Mouse (Mus musculus): ENCODE measurements at regions not wholly inside any gene's neighbourhood (a gene's known extent, or its start where the extent isn't known, plus 50 kb on each side); places are given as distances from the start of the nearest gene placed in this dataset.

DNA sequence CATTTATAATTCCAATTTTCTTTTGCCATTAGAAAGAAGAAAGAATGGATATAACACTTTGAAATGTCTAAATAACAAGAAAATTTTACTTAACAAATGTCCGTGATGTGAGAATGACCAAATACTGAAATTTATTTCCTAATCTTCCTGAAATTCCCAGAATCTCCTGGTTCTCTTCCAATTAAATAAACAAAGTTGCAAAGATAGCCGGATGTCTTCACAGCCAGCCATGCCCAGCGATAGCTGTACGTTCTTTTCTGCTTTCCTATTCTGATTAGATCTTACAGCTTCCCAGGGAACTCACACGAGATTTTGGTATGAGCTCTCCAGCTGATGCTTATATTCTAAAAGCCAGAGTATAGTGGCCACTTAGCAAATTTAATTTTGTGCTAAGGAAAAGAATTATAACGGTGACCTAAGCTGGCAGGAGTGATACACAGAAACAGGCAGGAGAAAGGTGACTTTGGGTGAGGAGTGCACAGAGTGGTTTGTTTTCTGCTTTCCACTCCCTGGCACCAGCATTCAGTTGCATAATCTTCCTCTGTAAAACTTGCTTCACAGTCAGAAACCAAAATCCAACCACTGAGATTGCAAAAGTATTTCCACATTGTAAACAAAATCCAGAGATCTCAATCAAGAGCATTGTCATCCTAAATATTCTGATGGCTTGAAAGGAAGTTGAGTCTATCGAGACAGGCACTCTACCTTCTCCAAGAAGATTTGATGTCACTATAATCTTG is 74.7 kb upstream of the Foxq1 start:
- H3K4me2 ChIP-seq (replicated peaks; ENCODE audit: low read depth, low read length), result no peak overlapping the region
- H3K9ac ChIP-seq (ENCODE audit: low read depth, low read length), result no peak overlapping the region
- no peak for DNase-seq (ENCODE audit: low spot score)
- H3K4me3 ChIP-seq (ENCODE audit: low read depth, low read length), result no peak overlapping the region
- no peak overlapping the region for H3K27ac ChIP-seq (ENCODE audit: low read depth, low read length)
- H3K27me3 ChIP-seq (ENCODE audit: control insufficient read depth, insufficient read depth, low read length), result no peaks in the 10 kb centered on the region
- no peaks in the 10 kb centered on the region for H3K9me3 ChIP-seq (ENCODE audit: control insufficient read depth, low read length)
- 90% methylated on average over 7 of the region's 7 CpGs for WGBS
- H3K36me3 ChIP-seq (ENCODE audit: control insufficient read depth, insufficient read depth, low read length), result no peaks in the 10 kb centered on the region
- no peaks in the 10 kb centered on the region for H3K4me1 ChIP-seq (replicated peaks; ENCODE audit: control insufficient read depth, insufficient read depth, low read length)
- ATAC-seq (ENCODE audit: low FRiP score), result no peak

DNA sequence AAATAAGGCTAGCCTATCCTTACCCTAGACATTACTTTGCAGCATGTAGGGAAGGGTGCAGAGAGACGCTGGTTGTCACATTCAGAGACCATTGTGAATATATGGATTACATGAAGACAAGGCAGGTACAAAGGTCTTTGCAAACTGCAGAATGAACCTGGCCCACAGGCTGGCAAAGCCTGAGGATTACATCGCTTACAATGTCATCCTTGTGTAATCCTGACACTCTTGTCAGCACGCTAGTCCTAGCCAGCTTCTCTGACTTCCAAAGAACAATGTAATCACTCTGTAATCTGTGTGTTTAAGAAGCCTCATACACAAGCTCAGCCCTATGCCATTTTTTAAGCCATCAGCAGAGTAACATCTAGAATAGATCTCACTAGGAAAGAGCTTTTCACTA is 69.6 kb upstream of the Foxq1 start:
- DNase-seq (ENCODE audit: low spot score), result no peak
- H3K27me3 ChIP-seq (ENCODE audit: control insufficient read depth, insufficient read depth, low read length), result no peaks in the 10 kb centered on the region
- no peak for ATAC-seq (ENCODE audit: low FRiP score)
- 86% methylated on average over 3 of the region's 3 CpGs for WGBS
- H3K4me2 ChIP-seq (replicated peaks; ENCODE audit: low read depth, low read length), result no peak overlapping the region
- H3K9me3 ChIP-seq (ENCODE audit: control insufficient read depth, low read length), result no peaks in the 10 kb centered on the region
- H3K9ac ChIP-seq (ENCODE audit: low read depth, low read length), result no peak overlapping the region
- no peak overlapping the region for H3K27ac ChIP-seq (ENCODE audit: low read depth, low read length)
- H3K36me3 ChIP-seq (ENCODE audit: control insufficient read depth, insufficient read depth, low read length), result no peaks in the 10 kb centered on the region
- no peak overlapping the region for H3K4me3 ChIP-seq (ENCODE audit: low read depth, low read length)
- no peaks in the 10 kb centered on the region for H3K4me1 ChIP-seq (replicated peaks; ENCODE audit: control insufficient read depth, insufficient read depth, low read length)

DNA sequence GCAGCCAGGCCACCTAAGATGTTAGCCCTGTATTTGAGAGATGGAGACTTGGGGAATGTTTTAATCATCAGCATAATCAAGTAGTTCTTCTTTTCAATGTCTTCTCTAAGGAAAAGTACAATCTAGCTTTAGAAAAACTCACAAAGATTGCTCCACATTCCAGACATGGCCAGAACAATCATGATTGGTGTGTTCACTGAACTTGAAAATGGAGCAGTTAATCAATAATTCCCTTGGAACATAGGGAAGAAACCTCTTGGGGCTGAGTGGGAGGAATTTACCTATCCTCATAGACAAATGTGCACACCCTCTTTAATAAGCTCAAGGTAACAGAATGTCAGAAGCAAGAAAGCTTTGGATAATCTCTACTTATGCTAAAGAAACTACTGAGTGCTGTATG is 67.7 kb upstream of the Foxq1 start:
- DNase-seq (ENCODE audit: low spot score) (no peak), ATAC-seq (ENCODE audit: low FRiP score) (no peak)
- Histone ChIP-seq H3K4me3 (ENCODE audit: low read depth, low read length) (no peak overlapping the region), H3K36me3 (ENCODE audit: control insufficient read depth, insufficient read depth, low read length) (no peaks in the 10 kb centered on the region), H3K9ac (ENCODE audit: low read depth, low read length) (no peak overlapping the region), H3K4me2 (replicated peaks; ENCODE audit: low read depth, low read length) (no peak overlapping the region), H3K9me3 (ENCODE audit: control insufficient read depth, low read length) (no peaks in the 10 kb centered on the region), H3K4me1 (replicated peaks; ENCODE audit: control insufficient read depth, insufficient read depth, low read length) (no peaks in the 10 kb centered on the region), H3K27ac (ENCODE audit: low read depth, low read length) (no peak overlapping the region), H3K27me3 (ENCODE audit: control insufficient read depth, insufficient read depth, low read length) (no peaks in the 10 kb centered on the region)

DNA sequence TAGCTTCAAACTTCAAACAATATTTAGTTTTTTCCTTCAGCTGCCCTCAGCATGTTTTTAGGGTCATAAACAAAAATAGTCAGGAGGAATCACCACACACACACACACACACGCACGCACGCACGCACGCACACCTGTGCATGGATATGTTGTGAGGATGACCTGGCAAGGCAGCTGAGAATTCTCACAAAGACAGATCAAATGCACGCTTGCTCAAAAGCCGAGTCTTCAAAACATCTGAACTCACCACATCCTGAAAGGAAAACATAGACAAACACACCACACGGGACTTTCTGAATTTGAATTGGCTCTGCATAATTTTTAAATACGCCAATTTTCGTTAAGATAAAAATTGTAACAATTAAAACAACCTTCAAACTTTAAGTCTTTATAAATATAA is 52.7 kb upstream of the Foxq1 start:
- ATAC-seq (ENCODE audit: low FRiP score), result no peak
- 89% methylated on average over 10 of the region's 10 CpGs for WGBS
- H3K9me3 ChIP-seq (ENCODE audit: control insufficient read depth, low read length), result no peaks in the 10 kb centered on the region

DNA sequence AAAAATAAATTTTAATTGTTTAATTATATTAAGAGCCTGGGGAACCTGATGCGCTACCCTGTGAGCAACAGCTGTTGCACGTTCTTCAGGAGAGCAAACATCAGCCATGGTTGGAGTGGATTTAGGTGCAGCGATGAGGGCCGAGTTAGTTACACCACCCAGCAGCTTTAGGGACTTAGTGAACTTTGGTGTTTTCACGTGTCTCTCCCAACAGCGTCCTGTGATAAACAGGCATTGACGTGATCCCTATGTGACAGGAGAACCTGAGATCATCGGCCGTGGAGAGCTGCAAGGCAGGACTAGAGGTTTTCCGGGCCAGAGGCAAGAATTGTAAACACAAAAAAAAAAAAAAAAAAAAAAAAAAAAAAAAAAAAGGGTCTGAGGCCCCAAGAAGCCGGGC is 52.1 kb upstream of the Foxq1 start:
- no peaks in the 10 kb centered on the region for H3K9me3 ChIP-seq (ENCODE audit: control insufficient read depth, low read length)
- H3K27ac ChIP-seq (ENCODE audit: low read depth, low read length), result no peak overlapping the region
- no peak overlapping the region for H3K4me3 ChIP-seq (ENCODE audit: low read depth, low read length)
- no peak overlapping the region for H3K4me2 ChIP-seq (replicated peaks; ENCODE audit: low read depth, low read length)
- H3K27me3 ChIP-seq (ENCODE audit: control insufficient read depth, insufficient read depth, low read length), result no peaks in the 10 kb centered on the region
- no peaks in the 10 kb centered on the region for H3K36me3 ChIP-seq (ENCODE audit: control insufficient read depth, insufficient read depth, low read length)
- 89% methylated on average over 11 of the region's 11 CpGs for WGBS
- no peaks in the 10 kb centered on the region for H3K4me1 ChIP-seq (replicated peaks; ENCODE audit: control insufficient read depth, insufficient read depth, low read length)
- ATAC-seq (ENCODE audit: low FRiP score), result no peak
- no peak overlapping the region for H3K9ac ChIP-seq (ENCODE audit: low read depth, low read length)
- DNase-seq (ENCODE audit: low spot score), result no peak

More for the DNA sequence above, 52.7 kb upstream of the Foxq1 start:
- Histone ChIP-seq H3K4me3 (ENCODE audit: low read depth, low read length) (no peak overlapping the region), H3K27ac (ENCODE audit: low read depth, low read length) (no peak overlapping the region), H3K27me3 (ENCODE audit: control insufficient read depth, insufficient read depth, low read length) (no peaks in the 10 kb centered on the region), H3K36me3 (ENCODE audit: control insufficient read depth, insufficient read depth, low read length) (no peaks in the 10 kb centered on the region), H3K4me1 (replicated peaks; ENCODE audit: control insufficient read depth, insufficient read depth, low read length) (no peaks in the 10 kb centered on the region), H3K9ac (ENCODE audit: low read depth, low read length) (no peak overlapping the region), H3K4me2 (replicated peaks; ENCODE audit: low read depth, low read length) (no peak overlapping the region)
- no peak for DNase-seq (ENCODE audit: low spot score)

DNA sequence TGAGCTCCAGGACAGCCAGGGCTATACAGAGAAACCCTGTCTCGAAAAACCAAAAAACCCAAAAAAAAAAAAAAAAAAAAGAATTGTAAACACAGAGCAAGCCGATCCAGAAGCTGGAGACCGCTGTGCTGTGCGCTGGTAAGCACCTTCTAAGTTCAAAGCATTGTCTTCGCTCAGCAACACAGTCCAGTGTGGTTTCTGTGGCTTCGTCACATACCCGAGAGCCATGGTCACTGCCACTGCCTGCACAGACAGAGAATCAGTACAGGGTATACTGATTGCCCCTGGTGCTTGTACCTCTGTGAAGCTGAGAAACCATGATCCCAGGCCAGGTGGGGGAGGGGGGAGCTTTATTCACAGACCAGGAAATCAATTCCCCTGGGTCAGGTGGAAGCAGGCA is 51.6 kb upstream of the Foxq1 start:
- DNase-seq (ENCODE audit: low spot score) (peak; percentile 5), ATAC-seq (ENCODE audit: low FRiP score) (no peak)
- no peak overlapping the region for H3K9ac ChIP-seq (ENCODE audit: low read depth, low read length)
- no peak overlapping the region for H3K4me3 ChIP-seq (ENCODE audit: low read depth, low read length)
- WGBS, result 90% methylated on average over 6 of the region's 7 CpGs
- H3K27ac ChIP-seq (ENCODE audit: low read depth, low read length), result no peak overlapping the region
- H3K27me3 ChIP-seq (ENCODE audit: control insufficient read depth, insufficient read depth, low read length), result no peaks in the 10 kb centered on the region
- no peaks in the 10 kb centered on the region for H3K9me3 ChIP-seq (ENCODE audit: control insufficient read depth, low read length)
- H3K36me3 ChIP-seq (ENCODE audit: control insufficient read depth, insufficient read depth, low read length), result no peaks in the 10 kb centered on the region
- no peaks in the 10 kb centered on the region for H3K4me1 ChIP-seq (replicated peaks; ENCODE audit: control insufficient read depth, insufficient read depth, low read length)
- no peak overlapping the region for H3K4me2 ChIP-seq (replicated peaks; ENCODE audit: low read depth, low read length)

DNA sequence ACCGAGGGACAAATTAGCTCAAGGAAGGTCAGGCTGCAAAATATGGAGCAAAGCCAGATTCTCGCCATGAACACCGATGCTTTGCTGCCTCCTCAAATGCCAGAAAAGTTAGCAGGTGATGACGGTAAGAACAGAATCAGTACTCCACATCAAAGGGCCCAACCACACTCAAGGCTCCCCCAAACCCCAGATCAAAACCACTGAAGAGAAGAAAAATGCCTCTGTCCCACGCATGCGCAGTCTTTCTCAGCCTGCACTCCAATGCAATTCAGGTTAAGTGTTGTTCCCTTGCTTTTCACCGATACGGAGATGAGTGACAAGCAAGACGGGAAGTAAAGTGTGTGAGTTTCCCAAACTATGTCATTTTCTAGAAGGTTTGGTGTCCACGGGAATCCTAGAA is 50.5 kb upstream of the Foxq1 start:
- no peak overlapping the region for H3K4me2 ChIP-seq (replicated peaks; ENCODE audit: low read depth, low read length)

More for the DNA sequence above, 50.5 kb upstream of the Foxq1 start:
- Histone ChIP-seq H3K27me3 (ENCODE audit: control insufficient read depth, insufficient read depth, low read length) (no peaks in the 10 kb centered on the region), H3K9ac (ENCODE audit: low read depth, low read length) (no peak overlapping the region), H3K36me3 (ENCODE audit: control insufficient read depth, insufficient read depth, low read length) (no peaks in the 10 kb centered on the region), H3K4me3 (ENCODE audit: low read depth, low read length) (no peak overlapping the region), H3K9me3 (ENCODE audit: control insufficient read depth, low read length) (no peaks in the 10 kb centered on the region), H3K4me1 (replicated peaks; ENCODE audit: control insufficient read depth, insufficient read depth, low read length) (no peaks in the 10 kb centered on the region), H3K27ac (ENCODE audit: low read depth, low read length) (no peak overlapping the region)
- ATAC-seq (ENCODE audit: low FRiP score) (no peak), DNase-seq (ENCODE audit: low spot score) (no peak)
- 91% methylated on average over 10 of the region's 10 CpGs for WGBS
